Mouse (Mus musculus) adipocyte (in vitro differentiated cells): ENCODE results near the gene Cacna2d1.

Experiments used
- DNase-seq: peaks from one replicate; pipeline ENCODE4 v3.0.0-alpha.2; 2016; ENCODE audit warnings: low spot score

The Cacna2d1 gene

GRCm38 (mm10) chr5:15983354-15983753 lies 48.9 kb downstream of the Cacna2d1 start:
- peak; percentile 63 for DNase-seq

GRCm38 (mm10) chr5:15985228-15985858 lies 50.9 kb downstream of the Cacna2d1 start:
- peak; percentile 77 for DNase-seq

GRCm38 (mm10) chr5:15985901-15986300 lies 51.4 kb downstream of the Cacna2d1 start:
- DNase-seq, result no peak

GRCm38 (mm10) chr5:15991428-15992139 lies 57.1 kb downstream of the Cacna2d1 start:
- no peak for DNase-seq

GRCm38 (mm10) chr5:15993252-15993944 lies 58.9 kb downstream of the Cacna2d1 start:
- no peak for DNase-seq

GRCm38 (mm10) chr5:15997190-15997589 lies 62.7 kb downstream of the Cacna2d1 start:
- no peak for DNase-seq

GRCm38 (mm10) chr5:15997769-15998168 lies 63.3 kb downstream of the Cacna2d1 start:
- no peak for DNase-seq

GRCm38 (mm10) chr5:16000917-16001316 lies 66.4 kb downstream of the Cacna2d1 start:
- DNase-seq, result no peak

GRCm38 (mm10) chr5:16002431-16003063 lies 68.1 kb downstream of the Cacna2d1 start:
- no peak for DNase-seq

- DNase-seq, result no peak
These were observed 69.8 kb downstream of the Cacna2d1 start for GRCm38 (mm10) chr5:16004305-16004704.

GRCm38 (mm10) chr5:16006964-16007363 lies 72.5 kb downstream of the Cacna2d1 start:
- DNase-seq, result no peak

GRCm38 (mm10) chr5:16013649-16014048 lies 79.2 kb downstream of the Cacna2d1 start:
- DNase-seq, result no peak

GRCm38 (mm10) chr5:16014392-16014791 lies 79.9 kb downstream of the Cacna2d1 start:
- DNase-seq, result no peak

GRCm38 (mm10) chr5:16024626-16025417 lies 90.3 kb downstream of the Cacna2d1 start:
- no peak for DNase-seq

- DNase-seq, result no peak
These were observed 94.4 kb downstream of the Cacna2d1 start for GRCm38 (mm10) chr5:16028881-16029280.

- no peak for DNase-seq
These were observed 95.0 kb downstream of the Cacna2d1 start for GRCm38 (mm10) chr5:16029481-16029880.

GRCm38 (mm10) chr5:16033569-16033968 lies 99.1 kb downstream of the Cacna2d1 start:
- DNase-seq, result no peak

- DNase-seq, result no peak
These were observed 100.8 kb downstream of the Cacna2d1 start for GRCm38 (mm10) chr5:16035259-16035658.

- DNase-seq, result no peak
These were observed 110.8 kb downstream of the Cacna2d1 start for GRCm38 (mm10) chr5:16045147-16045878.

GRCm38 (mm10) chr5:16047452-16048191 lies 113.1 kb downstream of the Cacna2d1 start:
- DNase-seq, result peak; percentile 85
